Mouse (Mus musculus): ENCODE data around the gene Tgfb3. TPM values are rescaled to one million over a fixed set of nuclear protein-coding genes. Genes with fewer than 3 reads are reported as not detected.

The Tgfb3 gene
- polyA plus RNA-seq, 1 experiment = 0.38 TPM

DNA sequence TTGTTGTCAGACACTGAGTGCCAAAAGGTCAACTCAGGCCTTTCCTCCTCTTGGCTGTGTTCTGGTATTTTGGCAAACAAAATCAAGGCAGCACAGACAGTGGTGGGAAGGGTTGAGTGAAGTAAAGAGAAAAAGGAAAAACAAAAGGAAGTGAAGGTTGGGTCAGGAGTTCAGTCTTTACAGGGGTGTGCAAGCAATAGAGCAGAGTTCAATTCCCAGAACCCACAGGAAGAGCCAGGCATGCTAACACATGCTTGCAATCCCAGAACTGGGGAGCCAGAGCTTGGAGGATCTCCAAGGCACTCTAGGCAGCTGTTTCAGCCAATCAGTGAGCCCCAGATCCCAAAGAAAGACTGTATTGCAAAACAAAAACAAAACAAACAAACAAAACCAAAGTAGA lies 14.0 kb downstream of the Tgfb3 start:
- Histone ChIP-seq H3K4me3 (replicated peaks) (no peak overlapping the region), H3K9me3 (no peaks in the 10 kb centered on the region), H3K27me3 (replicated peaks) (peaks cover 31% of the 10 kb centered on the region), H3K36me3 (replicated peaks; ENCODE audit: low read length) (no peaks in the 10 kb centered on the region), H3K4me1 (no peaks in the 10 kb centered on the region)
- TF ChIP-seq FLI1 (IDR thresholded peaks at IDR 0.05; ENCODE audit: low read length) (no peak), GATA1 (IDR thresholded peaks at IDR 0.05; ENCODE audit: borderline replicate concordance, low read length) (no peak)

DNA sequence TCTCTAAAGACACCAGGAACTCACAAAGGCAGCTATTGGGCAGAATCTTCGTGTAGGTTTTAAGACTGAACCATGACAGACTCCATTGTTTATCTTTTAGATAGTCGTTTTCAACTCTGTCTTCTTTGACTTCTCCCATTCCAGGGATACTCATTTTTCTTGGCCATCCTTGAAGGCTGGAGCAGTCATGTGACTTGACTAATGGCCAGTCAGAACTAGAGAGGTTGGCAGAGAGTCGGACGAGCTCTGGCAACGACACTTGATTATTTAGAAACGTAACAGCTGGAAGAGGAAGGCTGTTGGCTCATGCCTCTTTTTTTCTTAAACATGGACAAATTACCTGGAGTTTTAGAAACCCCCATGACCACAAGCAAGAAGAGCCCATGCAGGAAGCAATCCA lies 19.5 kb downstream of the Tgfb3 start:
- TF ChIP-seq GATA1 (IDR thresholded peaks at IDR 0.05; ENCODE audit: borderline replicate concordance, low read length) = no peak
- no peak for TF ChIP-seq FLI1 (IDR thresholded peaks at IDR 0.05; ENCODE audit: low read length)
- Histone ChIP-seq H3K4me3 (replicated peaks) (no peak overlapping the region), H3K27me3 (replicated peaks) (peaks cover 14% of the 10 kb centered on the region), H3K4me1 (no peaks in the 10 kb centered on the region), H3K36me3 (replicated peaks; ENCODE audit: low read length) (peaks cover 3% of the 10 kb centered on the region), H3K9me3 (no peaks in the 10 kb centered on the region)

DNA sequence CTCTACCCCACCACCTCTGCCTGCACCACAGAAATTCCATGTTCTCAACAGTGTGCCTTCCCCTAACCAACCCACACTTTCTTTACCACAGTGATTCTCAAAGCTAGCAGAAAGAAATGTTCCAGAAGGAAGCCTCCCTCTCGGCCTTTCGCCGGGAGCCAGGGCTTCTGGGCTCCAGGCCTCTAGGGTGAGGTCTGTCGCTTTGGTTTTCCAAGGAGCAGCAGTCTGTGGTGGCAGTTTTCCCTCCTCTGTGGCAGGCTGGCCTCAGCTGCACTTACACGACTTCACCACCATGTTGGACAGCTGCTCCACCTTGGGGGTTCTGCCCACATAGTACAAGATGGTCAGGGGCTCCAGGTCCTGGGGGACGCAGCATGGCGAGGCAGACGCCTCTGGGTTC lies 21.3 kb downstream of the Tgfb3 start:
- Histone ChIP-seq H3K9me3 (no peaks in the 10 kb centered on the region), H3K4me1 (no peaks in the 10 kb centered on the region), H3K36me3 (replicated peaks; ENCODE audit: low read length) (peaks cover 3% of the 10 kb centered on the region), H3K27me3 (replicated peaks) (peaks cover 6% of the 10 kb centered on the region), H3K4me3 (replicated peaks) (no peak overlapping the region)
- TF ChIP-seq GATA1 (IDR thresholded peaks at IDR 0.05; ENCODE audit: borderline replicate concordance, low read length) (no peak), FLI1 (IDR thresholded peaks at IDR 0.05; ENCODE audit: low read length) (no peak)

DNA sequence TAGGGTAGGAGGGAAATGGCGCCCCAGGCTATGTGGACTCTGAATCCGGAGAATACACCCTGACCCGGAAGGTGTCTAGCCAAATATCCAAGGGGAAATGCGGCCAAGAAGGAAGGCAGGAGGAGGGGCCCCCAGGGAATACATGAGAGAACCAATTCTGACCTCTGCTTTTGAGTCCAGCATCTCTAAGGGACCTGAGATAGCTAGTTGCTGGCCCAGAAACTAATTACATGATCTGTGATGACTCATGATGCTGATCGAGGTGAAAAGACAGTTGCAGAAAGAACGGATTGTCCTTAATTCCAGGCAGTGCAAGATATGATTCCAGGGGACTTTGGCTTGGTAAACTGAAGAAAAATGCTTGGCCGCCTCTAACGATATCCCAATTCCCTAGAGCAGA lies 21.9 kb downstream of the Tgfb3 start:
- H3K4me3 ChIP-seq (replicated peaks) = no peak overlapping the region
- peaks cover 3% of the 10 kb centered on the region for H3K36me3 ChIP-seq (replicated peaks; ENCODE audit: low read length)
- no peaks in the 10 kb centered on the region for H3K4me1 ChIP-seq
- no peaks in the 10 kb centered on the region for H3K9me3 ChIP-seq
- peaks cover 3% of the 10 kb centered on the region for H3K27me3 ChIP-seq (replicated peaks)
- TF ChIP-seq GATA1 (IDR thresholded peaks at IDR 0.05; ENCODE audit: borderline replicate concordance, low read length) = no peak
- TF ChIP-seq FLI1 (IDR thresholded peaks at IDR 0.05; ENCODE audit: low read length) = no peak

DNA sequence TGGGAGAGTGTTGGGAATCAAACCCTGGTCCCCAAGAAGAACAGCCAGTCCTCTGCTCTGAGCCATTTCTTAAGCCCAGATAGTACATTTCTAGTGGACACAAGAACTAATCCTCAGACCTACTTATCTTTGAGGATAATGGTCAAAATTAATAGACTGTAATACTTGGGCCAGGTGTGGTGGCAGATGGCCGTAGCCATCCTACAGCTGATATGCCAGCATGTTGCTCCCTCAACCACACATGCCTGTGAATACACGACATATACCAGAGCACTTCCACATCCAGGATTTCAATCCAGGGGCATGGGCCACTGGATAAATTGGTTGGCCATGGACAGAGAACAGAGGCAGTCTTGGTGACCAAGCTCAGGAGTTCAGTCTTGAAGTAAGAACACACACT lies 23.5 kb downstream of the Tgfb3 start:
- Histone ChIP-seq H3K4me1 (no peaks in the 10 kb centered on the region), H3K4me3 (replicated peaks) (no peak overlapping the region), H3K36me3 (replicated peaks; ENCODE audit: low read length) (peaks cover 3% of the 10 kb centered on the region), H3K27me3 (replicated peaks) (peaks cover 2% of the 10 kb centered on the region), H3K9me3 (no peaks in the 10 kb centered on the region)
- TF ChIP-seq FLI1 (IDR thresholded peaks at IDR 0.05; ENCODE audit: low read length) (no peak), GATA1 (IDR thresholded peaks at IDR 0.05; ENCODE audit: borderline replicate concordance, low read length) (no peak)

DNA sequence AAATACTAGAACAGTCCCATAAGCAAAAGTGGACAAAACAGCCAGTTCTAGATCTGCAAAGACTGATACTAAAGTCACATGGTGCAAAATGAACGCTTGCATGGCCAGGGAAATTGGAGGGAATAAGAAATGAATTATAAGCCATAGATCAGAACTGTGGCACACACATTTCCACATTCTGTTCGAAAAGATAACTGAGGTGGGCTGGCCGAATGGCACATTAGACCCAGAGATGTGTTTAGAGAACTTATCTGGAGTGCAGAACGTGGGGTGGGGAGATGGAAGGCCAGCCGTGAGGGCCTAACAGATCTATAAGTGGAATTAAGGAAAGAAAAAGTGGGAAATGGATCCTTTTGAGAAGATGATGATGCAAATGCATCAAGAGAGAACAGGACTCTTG lies 27.4 kb downstream of the Tgfb3 start:
- no peak overlapping the region for H3K4me3 ChIP-seq (replicated peaks)
- no peaks in the 10 kb centered on the region for H3K27me3 ChIP-seq (replicated peaks)
- H3K36me3 ChIP-seq (replicated peaks; ENCODE audit: low read length) = peaks cover 3% of the 10 kb centered on the region
- TF ChIP-seq GATA1 (IDR thresholded peaks at IDR 0.05; ENCODE audit: borderline replicate concordance, low read length) (no peak), FLI1 (IDR thresholded peaks at IDR 0.05; ENCODE audit: low read length) (no peak)
- no peaks in the 10 kb centered on the region for H3K9me3 ChIP-seq
- peaks cover 6% of the 10 kb centered on the region for H3K4me1 ChIP-seq

DNA sequence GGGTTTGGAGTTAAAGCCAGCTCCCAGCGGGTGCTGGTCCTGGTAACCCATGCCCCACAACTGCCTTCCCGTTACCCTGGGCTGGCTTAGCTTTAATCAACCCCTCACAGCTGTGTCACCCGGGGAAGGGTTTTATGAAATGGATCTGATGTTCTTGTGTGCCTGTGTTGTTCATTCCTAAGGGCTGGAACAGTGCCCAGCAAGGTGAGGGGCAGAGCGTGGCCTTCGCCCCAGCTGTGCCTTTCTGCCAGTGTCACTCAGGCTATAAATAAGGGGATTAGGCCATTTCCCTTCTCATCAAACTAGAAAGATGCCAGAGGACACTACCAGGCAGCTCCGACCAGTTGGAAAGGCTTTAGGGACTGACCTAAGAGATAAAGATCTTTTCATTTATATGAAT lies 29.0 kb downstream of the Tgfb3 start:
- Histone ChIP-seq H3K36me3 (replicated peaks; ENCODE audit: low read length) (peaks cover 5% of the 10 kb centered on the region), H3K4me3 (replicated peaks) (no peak overlapping the region), H3K4me1 (peaks cover 12% of the 10 kb centered on the region), H3K27me3 (replicated peaks) (no peaks in the 10 kb centered on the region), H3K9me3 (no peaks in the 10 kb centered on the region)
- no peak for TF ChIP-seq FLI1 (IDR thresholded peaks at IDR 0.05; ENCODE audit: low read length)
- TF ChIP-seq GATA1 (IDR thresholded peaks at IDR 0.05; ENCODE audit: borderline replicate concordance, low read length) = no peak

DNA sequence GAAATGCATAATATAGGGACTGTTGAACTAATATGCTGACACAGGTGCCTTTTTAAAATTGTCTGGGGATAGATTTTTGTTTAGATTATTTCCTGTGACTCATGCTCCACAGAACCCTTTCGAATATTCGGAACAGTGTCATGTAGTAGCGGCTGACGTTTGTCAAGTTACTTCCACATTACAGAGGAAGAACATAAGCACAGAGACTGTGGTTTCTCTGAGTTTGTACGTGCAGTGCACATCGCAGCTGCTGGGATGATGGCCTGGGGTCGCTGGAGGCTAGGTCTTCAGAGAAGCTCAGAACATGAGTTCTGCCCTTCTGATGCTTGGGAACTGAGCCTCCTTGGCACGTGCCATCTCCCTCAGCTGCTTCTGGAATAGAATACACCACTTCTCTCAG lies 31.5 kb downstream of the Tgfb3 start:
- peaks cover 12% of the 10 kb centered on the region for H3K4me1 ChIP-seq
- peaks cover 19% of the 10 kb centered on the region for H3K36me3 ChIP-seq (replicated peaks; ENCODE audit: low read length)
- no peak overlapping the region for H3K4me3 ChIP-seq (replicated peaks)
- H3K27me3 ChIP-seq (replicated peaks) = no peaks in the 10 kb centered on the region
- TF ChIP-seq FLI1 (IDR thresholded peaks at IDR 0.05; ENCODE audit: low read length) (no peak), GATA1 (IDR thresholded peaks at IDR 0.05; ENCODE audit: borderline replicate concordance, low read length) (no peak)
- H3K9me3 ChIP-seq = peaks cover 15% of the 10 kb centered on the region

DNA sequence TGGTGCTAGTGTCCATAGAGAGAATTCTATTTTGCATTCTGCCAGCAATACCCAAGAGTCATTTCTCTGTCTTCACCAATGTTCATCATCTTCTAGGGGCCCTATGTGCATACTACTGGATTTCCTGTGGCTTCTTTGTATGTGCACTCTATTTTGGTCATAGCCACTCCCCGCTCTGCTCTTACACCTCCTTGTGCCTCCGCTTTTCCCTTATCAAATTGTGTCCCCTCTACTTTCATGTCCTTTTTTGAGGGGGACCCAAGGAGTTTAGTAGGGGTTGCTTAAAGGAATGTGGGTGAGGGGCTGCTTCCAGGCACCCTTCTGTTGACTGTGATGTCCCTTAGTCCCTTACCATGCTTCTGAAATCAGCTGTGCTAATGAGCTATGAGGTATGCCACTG lies 32.1 kb downstream of the Tgfb3 start:
- H3K9me3 ChIP-seq = peaks cover 17% of the 10 kb centered on the region
- H3K27me3 ChIP-seq (replicated peaks) = no peaks in the 10 kb centered on the region
- H3K4me1 ChIP-seq = peaks cover 12% of the 10 kb centered on the region
- H3K4me3 ChIP-seq (replicated peaks) = no peak overlapping the region
- peaks cover 21% of the 10 kb centered on the region for H3K36me3 ChIP-seq (replicated peaks; ENCODE audit: low read length)
- no peak for TF ChIP-seq GATA1 (IDR thresholded peaks at IDR 0.05; ENCODE audit: borderline replicate concordance, low read length)
- no peak for TF ChIP-seq FLI1 (IDR thresholded peaks at IDR 0.05; ENCODE audit: low read length)

DNA sequence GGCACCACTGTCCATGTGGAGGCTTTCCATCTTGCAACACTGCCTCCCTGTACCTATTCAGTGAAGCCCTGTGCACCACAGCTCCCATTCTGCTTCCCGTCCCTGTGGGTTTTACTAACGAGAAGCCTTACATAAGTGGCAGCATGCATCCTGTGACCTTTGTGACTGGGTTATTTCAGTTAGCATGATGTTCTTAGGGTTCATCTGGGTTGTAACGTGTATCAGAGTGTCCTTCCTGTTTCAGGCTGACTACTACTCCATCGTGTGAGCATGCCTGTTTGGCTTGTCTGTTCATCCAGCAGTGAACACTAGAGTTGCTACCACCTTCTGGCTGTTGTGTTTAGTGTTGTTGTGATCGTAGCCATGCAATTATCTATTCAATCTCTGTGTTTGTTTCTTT lies 32.7 kb downstream of the Tgfb3 start:
- H3K4me3 ChIP-seq (replicated peaks) = no peak overlapping the region
- H3K9me3 ChIP-seq = peaks cover 17% of the 10 kb centered on the region
- TF ChIP-seq GATA1 (IDR thresholded peaks at IDR 0.05; ENCODE audit: borderline replicate concordance, low read length) (no peak), FLI1 (IDR thresholded peaks at IDR 0.05; ENCODE audit: low read length) (no peak)
- H3K27me3 ChIP-seq (replicated peaks) = no peaks in the 10 kb centered on the region
- H3K4me1 ChIP-seq = peaks cover 13% of the 10 kb centered on the region
- H3K36me3 ChIP-seq (replicated peaks; ENCODE audit: low read length) = peaks cover 23% of the 10 kb centered on the region

DNA sequence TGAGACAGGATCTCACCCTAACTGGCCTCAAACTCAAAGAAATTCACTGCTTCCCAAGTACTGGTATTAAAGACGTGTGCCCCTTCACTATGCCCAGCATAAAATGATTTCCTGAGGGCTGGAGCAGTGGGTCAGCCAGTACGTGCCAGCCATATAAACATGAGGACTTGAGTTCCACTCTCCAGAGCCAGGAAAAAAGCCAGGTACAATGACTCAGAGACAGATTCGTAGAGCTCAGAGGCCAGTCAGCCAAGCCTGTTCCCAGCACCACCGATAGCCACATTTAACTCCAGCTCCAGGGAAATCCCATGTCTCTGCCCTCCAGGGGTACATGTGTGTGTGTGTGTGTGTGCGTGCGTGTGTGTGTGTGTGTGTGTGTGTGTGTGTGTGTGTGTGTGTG lies 39.1 kb downstream of the Tgfb3 start:
- H3K4me3 ChIP-seq (replicated peaks) = no peak overlapping the region
- H3K27me3 ChIP-seq (replicated peaks) = peaks cover 3% of the 10 kb centered on the region
- H3K4me1 ChIP-seq = peaks cover 8% of the 10 kb centered on the region
- H3K36me3 ChIP-seq (replicated peaks; ENCODE audit: low read length) = peaks cover 28% of the 10 kb centered on the region
- H3K9me3 ChIP-seq = peaks cover 17% of the 10 kb centered on the region
- TF ChIP-seq GATA1 (IDR thresholded peaks at IDR 0.05; ENCODE audit: borderline replicate concordance, low read length) = no peak
- no peak for TF ChIP-seq FLI1 (IDR thresholded peaks at IDR 0.05; ENCODE audit: low read length)
